Mouse (Mus musculus) lung, embryonic 14.5 days (tissue): ENCODE measurements at regions not wholly inside any gene's neighbourhood (a gene's known extent, or its start where the extent isn't known, plus 50 kb on each side); places are given as distances from the start of the nearest gene placed in this dataset.

Experiments
- ATAC-seq: fragments of 200-750 bp; cut with Nextera tagmentation; 2 replicates; pipeline ENCODE4 v1.8.0; 2017; ENCODE audit warnings: mild to moderate bottlenecking, moderate TSS enrichment, moderate library complexity; ENCODE audit not compliant: insufficient read depth
- DNase-seq: peaks from one replicate; pipeline ENCODE4 v3.0.0-alpha.2; 2015
- H3K27ac ChIP-seq: fragments of 300-500 bp; sonication (generic); 2 replicates; pipeline ENCODE4 v1.5.1; 2014; ENCODE audit warnings: low read depth, mild to moderate bottlenecking, moderate library complexity
- H3K27me3 ChIP-seq: fragments of 300-500 bp; sonication (generic); 2 replicates; pipeline ENCODE4 v1.6.1; 2014; ENCODE audit warnings: low read length, control low read depth; ENCODE audit not compliant: insufficient read depth
- H3K36me3 ChIP-seq: fragments of 300-500 bp; sonication (generic); 2 replicates; pipeline ENCODE4 v1.6.1; 2014; ENCODE audit warnings: control low read depth; ENCODE audit not compliant: insufficient read depth
- H3K4me1 ChIP-seq: fragments of 300-500 bp; sonication (generic); 2 replicates; pipeline ENCODE4 v1.6.1; 2014; ENCODE audit warnings: antibody characterized with exemption, control low read depth; ENCODE audit not compliant: insufficient read depth
- H3K4me2 ChIP-seq: fragments of 300-500 bp; sonication (generic); 2 replicates; pipeline ENCODE4 v1.6.1; 2014; ENCODE audit warnings: mild to moderate bottlenecking
- H3K4me3 ChIP-seq: fragments of 300-500 bp; sonication (generic); 2 replicates; pipeline ENCODE4 v1.5.1; 2014; ENCODE audit warnings: low read depth, low read length
- H3K9ac ChIP-seq: fragments of 300-500 bp; sonication (generic); 2 replicates; pipeline ENCODE4 v1.6.1; 2014
- H3K9me3 ChIP-seq: fragments of 300-500 bp; sonication (generic); 2 replicates; pipeline ENCODE4 v1.6.1; 2016; ENCODE audit warnings: low read depth, low read length, control low read depth
- CTCF ChIP-seq: IDR thresholded peaks from 2 replicates; pipeline ENCODE4 v1.5.1; 2016; ENCODE audit warnings: antibody characterized with exemption, low read depth
- WGBS: fragments of 180-500 bp; shearing (Covaris S2); extraction: QIAGEN DNeasy Blood & Tissue Kit; methylation state at CpG from one replicate; pipeline ENCODE4 v1.1.7; 2014; 5-methylcytosine and 5-hydroxymethylcytosine counted together

GRCm38 (mm10) chr12:39036466-39037037 lies 257.4 kb downstream of the Etv1 start:
- Histone ChIP-seq H3K36me3 (no peaks in the 10 kb centered on the region), H3K9me3 (no peaks in the 10 kb centered on the region), H3K4me1 (no peaks in the 10 kb centered on the region), H3K27ac (no peak overlapping the region), H3K9ac (no peak overlapping the region), H3K4me2 (no peak overlapping the region), H3K27me3 (no peaks in the 10 kb centered on the region), H3K4me3 (no peak overlapping the region)
- no peak for DNase-seq
- no peak for TF ChIP-seq CTCF
- WGBS = 83% methylated on average over 2 of the region's 2 CpGs
- ATAC-seq = no peak

- H3K27me3 ChIP-seq = no peaks in the 10 kb centered on the region
Observed at GRCm38 (mm10) chr12:39038077-39038476, 258.9 kb downstream of the Etv1 start.

GRCm38 (mm10) chr12:39038656-39039055 lies 259.5 kb downstream of the Etv1 start:
- Histone ChIP-seq H3K9ac (no peak overlapping the region), H3K4me2 (no peak overlapping the region), H3K36me3 (no peaks in the 10 kb centered on the region), H3K27ac (no peak overlapping the region), H3K9me3 (no peaks in the 10 kb centered on the region), H3K4me3 (no peak overlapping the region), H3K27me3 (no peaks in the 10 kb centered on the region), H3K4me1 (no peaks in the 10 kb centered on the region)
- 35% methylated on average over 2 of the region's 2 CpGs for WGBS
- DNase-seq (no peak), ATAC-seq (no peak)
- no peak for TF ChIP-seq CTCF

More at GRCm38 (mm10) chr12:39038077-39038476, 258.9 kb downstream of the Etv1 start:
- Histone ChIP-seq H3K4me1 (no peaks in the 10 kb centered on the region), H3K9me3 (no peaks in the 10 kb centered on the region), H3K4me2 (no peak overlapping the region), H3K36me3 (no peaks in the 10 kb centered on the region), H3K27ac (no peak overlapping the region), H3K4me3 (no peak overlapping the region), H3K9ac (no peak overlapping the region)
- ATAC-seq (no peak), DNase-seq (no peak)
- whole genome bisulfite sequencing = 80% methylated on average over 3 of the region's 3 CpGs
- TF ChIP-seq CTCF = no peak

- Histone ChIP-seq H3K4me3 (no peak overlapping the region), H3K4me1 (no peaks in the 10 kb centered on the region), H3K36me3 (no peaks in the 10 kb centered on the region), H3K27me3 (no peaks in the 10 kb centered on the region), H3K27ac (no peak overlapping the region), H3K9ac (no peak overlapping the region), H3K9me3 (no peaks in the 10 kb centered on the region), H3K4me2 (no peak overlapping the region)
- no peak for TF ChIP-seq CTCF
- no peak for ATAC-seq
- no peak for DNase-seq
Observed at GRCm38 (mm10) chr12:39047126-39047525, 267.9 kb downstream of the Etv1 start.

- Histone ChIP-seq H3K9me3 (no peaks in the 10 kb centered on the region), H3K4me3 (no peak overlapping the region), H3K4me2 (no peak overlapping the region), H3K27me3 (no peaks in the 10 kb centered on the region), H3K36me3 (no peaks in the 10 kb centered on the region), H3K4me1 (no peaks in the 10 kb centered on the region), H3K27ac (no peak overlapping the region), H3K9ac (no peak overlapping the region)
- TF ChIP-seq CTCF = no peak
- WGBS = 44% methylated on average over 6 of the region's 6 CpGs
- DNase-seq (peak; percentile 56), ATAC-seq (no peak)
Observed at GRCm38 (mm10) chr12:39048441-39048840, 269.3 kb downstream of the Etv1 start.

GRCm38 (mm10) chr12:39048958-39049357 lies 269.8 kb downstream of the Etv1 start:
- WGBS = 77% methylated on average over 1 of the region's 1 CpGs
- TF ChIP-seq CTCF = peak; percentile 42
- Histone ChIP-seq H3K9me3 (no peaks in the 10 kb centered on the region), H3K4me1 (no peaks in the 10 kb centered on the region), H3K36me3 (no peaks in the 10 kb centered on the region), H3K27ac (no peak overlapping the region), H3K4me2 (no peak overlapping the region), H3K9ac (no peak overlapping the region), H3K27me3 (no peaks in the 10 kb centered on the region), H3K4me3 (no peak overlapping the region)
- ATAC-seq = no peak
- DNase-seq = peak; percentile 29

- TF ChIP-seq CTCF = no peak
- H3K4me1 ChIP-seq = no peaks in the 10 kb centered on the region
- no peaks in the 10 kb centered on the region for H3K27me3 ChIP-seq
- no peaks in the 10 kb centered on the region for H3K9me3 ChIP-seq
- H3K9ac ChIP-seq = no peak overlapping the region
- 68% methylated on average over 4 of the region's 4 CpGs for WGBS
- no peak overlapping the region for H3K4me2 ChIP-seq
- ATAC-seq (no peak), DNase-seq (no peak)
- H3K27ac ChIP-seq = no peak overlapping the region
- H3K4me3 ChIP-seq = no peak overlapping the region
- no peaks in the 10 kb centered on the region for H3K36me3 ChIP-seq
Observed at GRCm38 (mm10) chr12:39070331-39071045, 291.3 kb downstream of the Etv1 start.
